Mouse (Mus musculus) lung, embryonic 15.5 days (tissue): ENCODE measurements at regions not wholly inside any gene's neighbourhood (a gene's known extent, or its start where the extent isn't known, plus 50 kb on each side); places are given as distances from the start of the nearest gene placed in this dataset.

Experiments
- ATAC-seq: fragments of 200-750 bp; cut with Nextera tagmentation; 2 replicates; pipeline ENCODE4 v1.8.0; 2017; ENCODE audit warnings: moderate number of reproducible peaks, borderline replicate concordance; ENCODE audit not compliant: low FRiP score, low TSS enrichment; ENCODE audit errors: extremely low read depth
- H3K27ac ChIP-seq: fragments of 300-500 bp; sonication (generic); 2 replicates; pipeline ENCODE4 v1.5.1; 2015; ENCODE audit warnings: moderate library complexity, mild to moderate bottlenecking, inconsistent platforms
- H3K27me3 ChIP-seq: fragments of 300-500 bp; sonication (generic); 2 replicates; pipeline ENCODE4 v1.6.1; 2015; ENCODE audit warnings: inconsistent platforms
- H3K36me3 ChIP-seq: fragments of 300-500 bp; sonication (generic); 2 replicates; pipeline ENCODE4 v1.6.1; 2015; ENCODE audit warnings: inconsistent platforms
- H3K4me1 ChIP-seq: fragments of 300-500 bp; sonication (generic); 2 replicates; pipeline ENCODE4 v1.6.1; 2015; ENCODE audit warnings: inconsistent platforms
- H3K4me2 ChIP-seq: fragments of 300-500 bp; sonication (generic); 2 replicates; pipeline ENCODE4 v1.6.1; 2015; ENCODE audit warnings: inconsistent platforms, mild to moderate bottlenecking, moderate library complexity
- H3K4me3 ChIP-seq: fragments of 300-500 bp; sonication (generic); 2 replicates; pipeline ENCODE4 v1.5.1; 2015; ENCODE audit warnings: mild to moderate bottlenecking, inconsistent platforms
- H3K9ac ChIP-seq: fragments of 300-500 bp; sonication (generic); 2 replicates; pipeline ENCODE4 v1.6.1; 2015; ENCODE audit warnings: inconsistent platforms
- H3K9me3 ChIP-seq: fragments of 300-500 bp; sonication (generic); 2 replicates; pipeline ENCODE4 v1.6.1; 2016; ENCODE audit warnings: inconsistent platforms
- WGBS: fragments of 180-500 bp; shearing (Covaris S2); methylation state at CpG from one replicate; pipeline ENCODE4 v1.1.7; 2015; 5-methylcytosine and 5-hydroxymethylcytosine counted together

GRCm38 (mm10) chr11:63781967-63782915, 139.8 kb downstream of the Hs3st3b1 start:
- H3K4me1 ChIP-seq: no peaks in the 10 kb centered on the region
- no peaks in the 10 kb centered on the region for H3K36me3 ChIP-seq
- no peak for ATAC-seq
- H3K9ac ChIP-seq: no peak overlapping the region
- H3K4me2 ChIP-seq: no peak overlapping the region
- no peak overlapping the region for H3K27ac ChIP-seq
- no peaks in the 10 kb centered on the region for H3K9me3 ChIP-seq
- 68% methylated on average over 19 of the region's 19 CpGs for WGBS
- H3K27me3 ChIP-seq: peaks cover 13% of the 10 kb centered on the region
- H3K4me3 ChIP-seq: no peak overlapping the region

DNA sequence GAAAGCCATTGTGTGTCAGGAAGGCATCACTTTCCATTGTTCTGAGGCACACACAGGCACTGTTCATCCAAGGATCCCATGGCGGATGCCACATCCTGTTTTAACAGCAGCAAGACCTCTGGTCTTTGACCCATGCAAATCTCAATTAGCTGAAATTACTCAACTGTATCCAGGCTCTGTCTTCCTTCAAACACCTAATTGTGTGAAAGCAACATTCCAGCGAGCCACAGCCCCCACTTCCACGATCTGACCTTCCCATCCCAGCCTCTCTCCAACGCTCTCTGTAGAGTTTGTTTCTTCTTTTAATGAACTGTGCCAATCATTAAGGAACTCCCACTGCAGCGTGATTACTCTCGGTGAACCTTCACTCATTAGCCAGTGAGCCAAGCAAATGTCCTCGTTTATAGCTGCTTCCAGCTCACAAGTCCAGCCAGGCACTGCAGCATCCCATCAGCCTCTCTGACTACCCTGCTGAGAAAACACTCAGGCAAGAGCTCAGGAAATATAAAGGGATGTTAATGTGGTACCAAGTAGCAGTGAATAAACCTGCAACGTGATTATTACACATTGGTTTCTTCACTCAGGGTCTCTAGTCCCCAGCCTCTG, 136.7 kb downstream of the Hs3st3b1 start:
- Histone ChIP-seq H3K4me1 (no peaks in the 10 kb centered on the region), H3K4me2 (no peak overlapping the region), H3K4me3 (no peak overlapping the region), H3K9ac (no peak overlapping the region), H3K9me3 (no peaks in the 10 kb centered on the region), H3K36me3 (no peaks in the 10 kb centered on the region), H3K27ac (no peak overlapping the region), H3K27me3 (peaks cover 7% of the 10 kb centered on the region)
- 50% methylated on average over 8 of the region's 8 CpGs for WGBS
- ATAC-seq: no peak

DNA sequence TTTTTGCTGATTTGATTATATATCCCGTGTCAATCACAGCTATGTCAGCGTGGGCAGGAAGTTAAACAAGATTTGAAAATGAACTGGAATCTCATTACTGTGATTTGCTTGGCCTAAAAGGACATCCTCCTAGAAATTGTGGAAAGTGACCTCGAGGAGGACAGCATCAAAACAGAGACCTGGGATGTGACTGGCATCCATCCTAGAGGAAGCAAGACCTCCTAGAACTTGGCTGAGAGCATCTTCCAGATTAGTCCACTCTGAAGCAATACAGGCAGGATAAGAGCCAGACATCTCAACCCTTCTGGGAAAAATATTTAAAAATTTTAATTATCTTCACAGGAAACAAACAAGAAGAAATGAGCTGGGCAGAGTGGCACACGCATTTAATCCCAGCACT, 136.1 kb downstream of the Hs3st3b1 start:
- ATAC-seq: no peak
- H3K36me3 ChIP-seq: no peaks in the 10 kb centered on the region
- no peaks in the 10 kb centered on the region for H3K9me3 ChIP-seq
- peaks cover 7% of the 10 kb centered on the region for H3K27me3 ChIP-seq
- no peak overlapping the region for H3K4me2 ChIP-seq
- no peak overlapping the region for H3K27ac ChIP-seq
- H3K4me3 ChIP-seq: no peak overlapping the region
- no peak overlapping the region for H3K9ac ChIP-seq
- no peaks in the 10 kb centered on the region for H3K4me1 ChIP-seq
- WGBS: 63% methylated on average over 4 of the region's 4 CpGs

GRCm38 (mm10) chr11:63789473-63790120, 132.5 kb downstream of the Hs3st3b1 start:
- WGBS: 63% methylated on average over 8 of the region's 8 CpGs
- no peaks in the 10 kb centered on the region for H3K4me1 ChIP-seq
- H3K9ac ChIP-seq: no peak overlapping the region
- H3K36me3 ChIP-seq: no peaks in the 10 kb centered on the region
- peaks cover 7% of the 10 kb centered on the region for H3K27me3 ChIP-seq
- H3K4me2 ChIP-seq: no peak overlapping the region
- no peak for ATAC-seq
- H3K9me3 ChIP-seq: no peaks in the 10 kb centered on the region
- no peak overlapping the region for H3K4me3 ChIP-seq
- no peak overlapping the region for H3K27ac ChIP-seq

DNA sequence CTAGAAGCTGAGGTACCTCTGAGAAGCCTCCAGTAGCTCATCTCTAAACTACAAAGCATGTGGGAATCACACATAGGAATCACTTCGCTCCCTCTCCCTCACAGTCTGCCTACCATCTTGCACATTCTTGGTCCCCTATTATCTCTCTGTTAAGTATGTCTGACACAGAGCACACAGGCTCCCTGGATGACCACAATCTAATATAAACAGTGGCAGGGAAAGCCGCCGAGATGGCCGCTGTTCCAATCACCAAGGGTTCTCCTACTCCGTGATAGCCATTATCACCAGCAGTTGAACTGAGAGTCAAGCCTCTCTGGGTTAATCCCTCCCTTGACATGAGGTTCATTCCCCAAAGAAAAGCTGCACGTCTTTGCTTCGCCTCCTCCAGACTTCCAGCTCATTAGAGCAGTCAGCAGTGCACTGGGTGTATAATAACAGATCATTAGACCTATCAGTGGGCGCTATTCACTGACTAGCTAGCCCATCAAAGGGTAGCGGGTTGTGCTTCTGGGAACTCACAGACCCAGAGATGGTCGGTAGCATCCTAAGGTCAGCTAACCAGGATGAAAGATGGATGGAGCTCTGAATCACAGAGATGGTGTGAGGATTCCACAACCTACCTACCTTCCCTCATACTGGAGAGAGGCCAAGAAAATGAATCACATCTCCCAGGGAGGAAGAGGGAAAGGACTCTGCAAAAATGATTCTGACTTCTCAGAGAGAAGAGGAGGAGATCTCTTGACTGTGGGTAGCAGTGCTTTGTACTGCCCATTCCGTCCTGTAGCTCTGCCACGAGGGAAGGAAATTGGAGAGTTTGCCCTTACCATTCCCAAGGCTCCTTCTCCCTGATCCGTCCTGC, 130.9 kb downstream of the Hs3st3b1 start:
- 45% methylated on average over 13 of the region's 13 CpGs for WGBS
- Histone ChIP-seq H3K4me1 (no peaks in the 10 kb centered on the region), H3K9me3 (no peaks in the 10 kb centered on the region), H3K36me3 (no peaks in the 10 kb centered on the region), H3K27me3 (peaks cover 7% of the 10 kb centered on the region), H3K9ac (no peak overlapping the region), H3K4me3 (no peak overlapping the region), H3K4me2 (no peak overlapping the region), H3K27ac (no peak overlapping the region)
- no peak for ATAC-seq

- 73% methylated on average over 8 of the region's 8 CpGs for WGBS
- Histone ChIP-seq H3K9ac (no peak overlapping the region), H3K36me3 (no peaks in the 10 kb centered on the region), H3K4me1 (no peaks in the 10 kb centered on the region), H3K27me3 (no peaks in the 10 kb centered on the region; the same call in none of the 2 replicates), H3K4me2 (no peak overlapping the region), H3K4me3 (no peak overlapping the region), H3K9me3 (no peaks in the 10 kb centered on the region), H3K27ac (no peak overlapping the region)
- no peak for ATAC-seq
These were observed 128.2 kb downstream of the Hs3st3b1 start for GRCm38 (mm10) chr11:63793732-63794503.

DNA sequence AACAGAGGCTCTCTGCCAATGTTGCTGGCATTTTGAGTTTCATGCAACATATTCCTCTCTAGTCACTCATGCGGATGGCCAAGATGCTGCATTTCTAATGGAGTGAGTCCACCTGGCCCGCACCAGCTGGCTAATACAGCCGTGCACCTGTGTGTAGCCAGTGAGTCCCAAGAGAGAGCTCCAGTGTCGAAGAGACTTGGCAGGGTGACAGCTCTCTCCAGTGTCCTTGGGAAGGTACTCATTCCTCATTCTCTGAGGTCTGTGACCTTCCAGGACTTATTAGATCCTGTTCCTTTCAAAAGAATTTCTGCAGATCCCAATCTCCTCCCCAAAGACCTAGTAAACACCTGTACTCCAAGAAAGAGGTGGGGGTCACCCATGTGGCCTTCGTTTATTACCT, 109.9 kb downstream of the Hs3st3b1 start:
- Histone ChIP-seq H3K4me1 (no peaks in the 10 kb centered on the region), H3K9me3 (no peaks in the 10 kb centered on the region), H3K4me2 (no peak overlapping the region), H3K9ac (no peak overlapping the region), H3K27me3 (no peaks in the 10 kb centered on the region), H3K36me3 (no peaks in the 10 kb centered on the region), H3K27ac (no peak overlapping the region), H3K4me3 (no peak overlapping the region)
- ATAC-seq: no peak
- WGBS: 71% methylated on average over 5 of the region's 5 CpGs

GRCm38 (mm10) chr11:63822847-63823246, 99.2 kb downstream of the Hs3st3b1 start:
- Histone ChIP-seq H3K27ac (no peak overlapping the region), H3K4me2 (no peak overlapping the region), H3K4me1 (no peaks in the 10 kb centered on the region), H3K9ac (no peak overlapping the region), H3K27me3 (no peaks in the 10 kb centered on the region), H3K4me3 (no peak overlapping the region), H3K9me3 (no peaks in the 10 kb centered on the region), H3K36me3 (no peaks in the 10 kb centered on the region)
- no peak for ATAC-seq
- WGBS: 77% methylated on average over 4 of the region's 4 CpGs

- Histone ChIP-seq H3K36me3 (no peaks in the 10 kb centered on the region), H3K9me3 (no peaks in the 10 kb centered on the region), H3K4me3 (no peak overlapping the region), H3K9ac (no peak overlapping the region), H3K27ac (no peak overlapping the region), H3K4me1 (no peaks in the 10 kb centered on the region), H3K4me2 (no peak overlapping the region), H3K27me3 (no peaks in the 10 kb centered on the region)
- no peak for ATAC-seq
- 83% methylated on average over 6 of the region's 6 CpGs for WGBS
These were observed 94.8 kb downstream of the Hs3st3b1 start for GRCm38 (mm10) chr11:63827271-63827762.

DNA sequence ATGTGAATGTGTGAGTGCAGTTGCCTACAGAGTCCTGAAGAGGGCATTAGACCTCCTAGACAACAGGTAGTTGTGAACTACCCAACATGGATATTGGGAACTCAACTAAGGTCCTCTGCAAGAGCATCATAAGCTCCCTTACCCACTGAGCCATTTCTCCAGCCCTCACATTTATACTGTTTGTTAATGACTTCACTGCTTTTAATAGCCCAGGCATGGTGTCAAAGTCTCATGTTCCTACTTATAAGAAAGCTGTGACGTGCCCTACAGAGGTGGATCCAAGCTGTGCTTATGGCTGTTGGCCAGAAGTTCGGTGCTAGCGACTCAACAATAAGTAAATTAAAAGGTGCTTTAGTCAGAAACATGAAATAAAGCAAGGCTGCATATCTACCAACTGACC, 88.6 kb downstream of the Hs3st3b1 start:
- no peak for ATAC-seq
- H3K4me3 ChIP-seq: no peak overlapping the region

More for the DNA sequence above, 88.6 kb downstream of the Hs3st3b1 start:
- no peak overlapping the region for H3K27ac ChIP-seq
- 0 out of 2 replicates have a peak, but pooled peaks cover 3% of the 10 kb centered on the region for H3K4me1 ChIP-seq
- 76% methylated on average over 3 of the region's 3 CpGs for WGBS
- no peak overlapping the region for H3K4me2 ChIP-seq
- H3K36me3 ChIP-seq: no peaks in the 10 kb centered on the region
- 0 out of 2 replicates have a peak, but pooled peaks cover 3% of the 10 kb centered on the region for H3K27me3 ChIP-seq
- no peak overlapping the region for H3K9ac ChIP-seq
- no peaks in the 10 kb centered on the region for H3K9me3 ChIP-seq
